Mouse (Mus musculus) heart, postnatal 0 days (tissue): ENCODE measurements at regions not wholly inside any gene's neighbourhood (a gene's known extent, or its start where the extent isn't known, plus 50 kb on each side); places are given as distances from the start of the nearest gene placed in this dataset.

Experiments
- ATAC-seq: fragments of 200-750 bp; cut with Nextera tagmentation; 2 replicates; pipeline ENCODE4 v1.8.0; 2017; ENCODE audit warnings: low read depth, moderate number of reproducible peaks, moderate library complexity; ENCODE audit not compliant: insufficient read depth
- DNase-seq: peaks from one replicate; pipeline ENCODE4 v3.0.0-alpha.2; 2016; ENCODE audit warnings: low spot score
- H3K27ac ChIP-seq: fragments of 300-500 bp; sonication (generic); 2 replicates; pipeline ENCODE4 v1.5.1; 2014; ENCODE audit warnings: low read depth, mild to moderate bottlenecking
- H3K27me3 ChIP-seq: fragments of 300-500 bp; sonication (generic); 2 replicates; pipeline ENCODE4 v1.6.1; 2014; ENCODE audit warnings: low read length, mixed read lengths; ENCODE audit not compliant: control insufficient read depth, insufficient read depth
- H3K36me3 ChIP-seq: fragments of 300-500 bp; sonication (generic); replicated peaks from 2 replicates; pipeline ENCODE4 v1.6.1; 2014; ENCODE audit warnings: low read length, mixed read lengths; ENCODE audit not compliant: control insufficient read depth, insufficient read depth
- H3K4me1 ChIP-seq: fragments of 300-500 bp; sonication (generic); 2 replicates; pipeline ENCODE4 v1.6.1; 2014; ENCODE audit warnings: antibody characterized with exemption; ENCODE audit not compliant: control insufficient read depth, insufficient read depth
- H3K4me2 ChIP-seq: fragments of 300-500 bp; sonication (generic); 2 replicates; pipeline ENCODE4 v1.6.1; 2014; ENCODE audit warnings: low read depth, mild to moderate bottlenecking, low read length, moderate library complexity
- H3K4me3 ChIP-seq: fragments of 300-500 bp; sonication (generic); 2 replicates; pipeline ENCODE4 v1.5.1; 2014; ENCODE audit warnings: low read depth, low read length
- H3K9ac ChIP-seq: fragments of 300-500 bp; sonication (generic); replicated peaks from 2 replicates; pipeline ENCODE4 v1.6.1; 2014; ENCODE audit warnings: low read depth, low read length, mixed read lengths
- H3K9me3 ChIP-seq: fragments of 300-500 bp; sonication (generic); replicated peaks from 2 replicates; pipeline ENCODE4 v1.6.1; 2016; ENCODE audit warnings: low read length; ENCODE audit not compliant: control insufficient read depth
- CTCF ChIP-seq: IDR thresholded peaks from 2 replicates; pipeline ENCODE4 v1.5.1; 2016; ENCODE audit warnings: antibody characterized with exemption, control low read depth, low read depth
- EP300 ChIP-seq: IDR thresholded peaks from 2 replicates; pipeline ENCODE4 v1.6.1; 2016; ENCODE audit warnings: antibody characterized with exemption, low read depth
- WGBS: fragments of 180-500 bp; shearing (Covaris S2); extraction: QIAGEN DNeasy Blood & Tissue Kit; methylation state at CpG from one replicate; pipeline ENCODE4 v1.1.7; 2014; 5-methylcytosine and 5-hydroxymethylcytosine counted together

DNA sequence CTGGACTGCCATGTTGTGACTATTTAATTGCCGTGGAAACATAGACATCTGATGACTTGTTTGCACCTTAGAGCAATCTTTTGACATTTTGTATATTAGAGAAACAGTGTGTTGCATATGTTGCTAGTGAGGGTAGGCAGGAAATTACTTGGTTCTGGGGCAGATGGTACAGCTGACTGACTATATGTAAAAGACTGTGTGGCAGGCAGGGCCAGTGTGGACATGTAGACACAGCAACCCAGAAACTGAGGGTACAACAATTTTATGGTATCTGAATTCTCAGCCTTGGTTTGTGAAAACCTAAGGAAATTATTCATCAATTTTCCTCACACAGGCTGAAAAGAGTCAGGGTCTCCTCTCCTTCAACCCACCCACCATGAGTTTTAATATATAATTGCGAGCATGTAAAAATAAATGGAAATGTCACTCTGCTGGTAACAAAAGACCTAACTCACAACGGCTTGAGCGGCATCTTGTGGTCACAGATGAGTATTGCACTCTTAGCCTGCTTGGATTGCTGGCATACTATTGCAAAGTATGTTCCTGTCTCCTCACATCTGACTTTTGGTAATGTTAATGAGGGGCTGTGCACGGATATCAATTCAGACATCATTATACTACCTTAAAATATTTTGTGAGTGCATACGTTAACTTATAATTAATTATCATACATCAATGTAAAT is 329.8 kb downstream of the Psat1 start:
- DNase-seq (peak; percentile 37), ATAC-seq (no peak)
- H3K4me2 ChIP-seq = no peak overlapping the region
- TF ChIP-seq EP300 (no peak), CTCF (peak; percentile 92)
- H3K36me3 ChIP-seq = no peaks in the 10 kb centered on the region
- H3K9me3 ChIP-seq = no peaks in the 10 kb centered on the region
- H3K4me1 ChIP-seq = peaks cover 7% of the 10 kb centered on the region; the same call in 1 of the 2 replicates
- no peak overlapping the region for H3K9ac ChIP-seq
- WGBS = 17% methylated on average over 6 of the region's 6 CpGs
- H3K4me3 ChIP-seq = no peak overlapping the region
- H3K27ac ChIP-seq = no peak overlapping the region
- no peaks in the 10 kb centered on the region for H3K27me3 ChIP-seq

DNA sequence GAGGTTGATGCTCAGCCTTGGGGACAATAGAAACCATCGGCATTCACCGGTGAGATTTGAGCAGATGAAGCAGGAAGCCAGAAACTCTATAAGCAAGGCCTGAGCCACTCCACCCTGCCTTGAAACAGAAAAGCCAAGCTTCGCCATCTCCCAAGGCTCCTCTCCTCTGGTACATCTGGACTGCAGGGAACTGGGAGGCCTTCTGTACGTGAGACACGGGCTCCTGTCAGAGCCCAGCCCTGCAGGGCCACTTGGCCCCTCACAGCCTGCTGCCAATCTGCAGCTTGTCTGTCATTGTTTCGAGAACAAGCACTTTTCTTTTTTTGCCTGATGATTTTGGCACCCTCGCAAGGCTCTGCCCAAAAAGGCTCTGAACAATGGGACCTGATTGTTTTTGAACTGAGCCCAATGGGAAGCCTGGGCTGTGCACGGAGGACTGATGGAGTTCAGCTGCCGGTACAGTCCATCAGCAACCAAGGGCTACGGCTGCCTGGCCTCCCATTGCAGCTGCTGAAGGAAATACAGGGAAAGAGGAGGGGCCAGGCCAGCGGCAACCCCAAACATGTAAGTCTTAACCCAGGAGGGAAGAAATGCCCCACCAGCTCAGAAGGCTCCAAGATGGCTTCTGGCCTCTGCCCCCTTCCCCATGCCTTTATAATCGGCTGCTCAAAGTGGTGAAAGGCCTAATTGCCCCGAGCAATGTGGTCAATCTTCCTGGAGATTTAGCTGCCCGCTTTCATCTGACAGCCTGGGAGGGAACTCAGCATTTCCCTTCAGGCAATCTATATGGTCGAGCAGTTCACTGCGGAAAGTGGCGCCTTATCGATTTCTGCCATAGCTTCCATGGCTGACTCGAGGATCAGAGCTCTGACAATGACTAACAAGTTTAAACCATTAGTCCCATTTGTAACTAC is 332.2 kb downstream of the Psat1 start:
- no peak overlapping the region for H3K27ac ChIP-seq
- H3K9me3 ChIP-seq = no peaks in the 10 kb centered on the region
- no peak overlapping the region for H3K4me3 ChIP-seq
- TF ChIP-seq CTCF (no peak), EP300 (no peak)
- no peak overlapping the region for H3K9ac ChIP-seq
- H3K4me2 ChIP-seq = no peak overlapping the region
- ATAC-seq = no peak
- H3K4me1 ChIP-seq = peaks cover 7% of the 10 kb centered on the region; the same call in 1 of the 2 replicates
- no peak for DNase-seq
- WGBS = 39% methylated on average over 19 of the region's 19 CpGs
- H3K36me3 ChIP-seq = no peaks in the 10 kb centered on the region
- H3K27me3 ChIP-seq = no peaks in the 10 kb centered on the region

DNA sequence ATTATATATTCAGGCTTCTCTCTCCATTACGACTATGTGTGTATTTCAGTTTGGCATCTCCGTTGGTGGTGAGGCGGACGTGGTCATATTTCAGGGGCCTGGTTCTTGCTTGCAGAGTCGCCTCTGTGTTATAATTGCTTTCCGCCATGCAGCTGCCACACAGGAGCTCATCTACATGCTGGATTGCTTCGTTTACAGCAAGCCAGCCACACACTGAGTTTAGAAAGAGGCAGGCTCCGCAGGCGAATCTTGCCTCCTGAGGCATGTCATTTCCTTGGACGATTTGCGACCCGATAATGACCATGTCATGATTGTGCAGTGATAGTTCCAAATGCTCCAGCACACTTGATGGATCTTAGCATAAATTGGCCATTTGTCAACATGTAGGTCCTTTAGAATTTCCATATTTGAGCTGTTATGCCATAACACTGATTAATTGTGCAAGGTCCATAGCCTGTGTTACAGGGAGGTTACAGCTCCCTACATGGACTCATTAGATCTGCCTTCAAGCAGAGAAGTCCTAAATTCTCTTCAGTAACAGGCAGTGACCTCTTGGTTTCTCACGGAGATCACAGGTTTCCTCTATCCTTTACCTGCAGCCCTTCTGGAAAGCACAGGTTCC is 335.9 kb downstream of the Psat1 start:
- no peaks in the 10 kb centered on the region for H3K36me3 ChIP-seq
- no peak overlapping the region for H3K4me2 ChIP-seq
- no peaks in the 10 kb centered on the region for H3K27me3 ChIP-seq
- no peak overlapping the region for H3K9ac ChIP-seq
- TF ChIP-seq CTCF (no peak), EP300 (no peak)
- no peak for ATAC-seq
- H3K9me3 ChIP-seq = no peaks in the 10 kb centered on the region
- peaks cover 7% of the 10 kb centered on the region; the same call in 1 of the 2 replicates for H3K4me1 ChIP-seq
- no peak overlapping the region for H3K4me3 ChIP-seq
- WGBS = 82% methylated on average over 13 of the region's 13 CpGs
- H3K27ac ChIP-seq = no peak overlapping the region
- no peak for DNase-seq

DNA sequence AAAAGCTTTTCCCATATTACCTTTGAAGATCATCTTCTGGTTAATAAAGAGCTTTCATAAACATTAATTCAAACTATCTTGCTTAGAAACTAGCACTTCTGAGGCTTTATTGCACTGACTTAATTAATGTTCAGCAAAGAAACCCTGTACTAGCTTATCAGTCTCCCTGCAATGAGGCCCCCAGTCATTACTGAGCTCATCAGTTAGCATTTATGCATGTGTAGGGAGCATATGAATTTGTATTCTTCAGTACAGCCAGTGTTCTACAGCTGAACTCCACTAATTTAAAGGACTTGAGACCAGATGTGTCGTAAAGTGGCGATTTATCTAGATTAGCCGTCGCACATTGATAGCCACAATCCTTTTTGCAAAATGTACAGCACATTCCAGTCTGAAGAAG is 340.7 kb downstream of the Psat1 start:
- Histone ChIP-seq H3K27ac (no peak overlapping the region), H3K4me3 (no peak overlapping the region), H3K4me1 (no peaks in the 10 kb centered on the region), H3K36me3 (no peaks in the 10 kb centered on the region), H3K9ac (no peak overlapping the region), H3K4me2 (no peak overlapping the region), H3K27me3 (no peaks in the 10 kb centered on the region), H3K9me3 (no peaks in the 10 kb centered on the region)
- ATAC-seq (no peak), DNase-seq (no peak)
- TF ChIP-seq CTCF (no peak), EP300 (no peak)
- 75% methylated on average over 4 of the region's 4 CpGs for WGBS

DNA sequence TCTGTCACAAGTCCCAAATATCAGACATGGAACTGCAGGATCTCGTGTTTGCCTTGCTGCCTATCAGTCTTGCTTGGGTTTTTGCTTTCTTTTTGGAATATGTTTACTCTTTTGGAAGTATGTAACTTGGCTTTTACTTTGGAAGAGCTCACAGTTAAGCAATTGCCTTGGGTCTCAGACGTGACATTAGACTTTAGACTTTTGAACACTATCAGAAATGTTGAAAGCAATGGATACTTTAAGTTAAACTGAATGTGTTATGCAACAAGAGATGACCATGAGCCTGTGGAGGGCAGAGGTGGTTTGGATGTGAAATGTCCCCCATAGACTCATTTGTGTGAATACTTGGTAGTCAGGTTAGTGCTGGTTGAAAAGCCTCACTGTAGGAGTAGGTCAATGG is 354.3 kb downstream of the Psat1 start:
- H3K9me3 ChIP-seq = no peaks in the 10 kb centered on the region
- H3K9ac ChIP-seq = no peak overlapping the region
- no peaks in the 10 kb centered on the region for H3K36me3 ChIP-seq
- 60% methylated on average over 2 of the region's 2 CpGs for WGBS
- H3K27me3 ChIP-seq = no peaks in the 10 kb centered on the region
- no peak for DNase-seq
- no peak overlapping the region for H3K4me3 ChIP-seq
- H3K4me2 ChIP-seq = no peak overlapping the region
- no peak for ATAC-seq
- no peak overlapping the region for H3K27ac ChIP-seq
- TF ChIP-seq CTCF = no peak
- TF ChIP-seq EP300 = no peak
- no peaks in the 10 kb centered on the region for H3K4me1 ChIP-seq
